Mouse (Mus musculus) thymus, adult 2 months (tissue): ENCODE measurements at regions not wholly inside any gene's neighbourhood (a gene's known extent, or its start where the extent isn't known, plus 50 kb on each side); places are given as distances from the start of the nearest gene placed in this dataset.

ENCODE experiments used
- CTCF ChIP-seq: fragments of 200-500 bp; IDR thresholded peaks from 2 replicates; pipeline ENCODE4 v1.5.1; 2012; ENCODE audit warnings: mild to moderate bottlenecking, control low read depth, low read length, moderate library complexity, borderline replicate concordance; ENCODE audit not compliant: control insufficient read depth, poor library complexity, insufficient read depth; ENCODE audit errors: extremely low read depth
- POLR2A ChIP-seq: fragments of 200-500 bp; IDR thresholded peaks from 2 replicates; pipeline ENCODE4 v1.6.1; 2012; ENCODE audit warnings: mild to moderate bottlenecking, low read length, control low read depth, moderate library complexity; ENCODE audit not compliant: control insufficient read depth, poor library complexity, insufficient read depth; ENCODE audit errors: extremely low read depth

GRCm38 (mm10) chr3:41467857-41468256 lies 87.7 kb upstream of the Jade1 start:
- TF ChIP-seq CTCF: no peak
- TF ChIP-seq POLR2A: no peak
